Mouse (Mus musculus) lung, postnatal 10 days (tissue): Measurements from ENCODE around the gene Ccdc34.

Experiments
- DNase-seq: peaks from one replicate; pipeline ENCODE4 v3.0.0; 2021

Ccdc34 gene

DNA sequence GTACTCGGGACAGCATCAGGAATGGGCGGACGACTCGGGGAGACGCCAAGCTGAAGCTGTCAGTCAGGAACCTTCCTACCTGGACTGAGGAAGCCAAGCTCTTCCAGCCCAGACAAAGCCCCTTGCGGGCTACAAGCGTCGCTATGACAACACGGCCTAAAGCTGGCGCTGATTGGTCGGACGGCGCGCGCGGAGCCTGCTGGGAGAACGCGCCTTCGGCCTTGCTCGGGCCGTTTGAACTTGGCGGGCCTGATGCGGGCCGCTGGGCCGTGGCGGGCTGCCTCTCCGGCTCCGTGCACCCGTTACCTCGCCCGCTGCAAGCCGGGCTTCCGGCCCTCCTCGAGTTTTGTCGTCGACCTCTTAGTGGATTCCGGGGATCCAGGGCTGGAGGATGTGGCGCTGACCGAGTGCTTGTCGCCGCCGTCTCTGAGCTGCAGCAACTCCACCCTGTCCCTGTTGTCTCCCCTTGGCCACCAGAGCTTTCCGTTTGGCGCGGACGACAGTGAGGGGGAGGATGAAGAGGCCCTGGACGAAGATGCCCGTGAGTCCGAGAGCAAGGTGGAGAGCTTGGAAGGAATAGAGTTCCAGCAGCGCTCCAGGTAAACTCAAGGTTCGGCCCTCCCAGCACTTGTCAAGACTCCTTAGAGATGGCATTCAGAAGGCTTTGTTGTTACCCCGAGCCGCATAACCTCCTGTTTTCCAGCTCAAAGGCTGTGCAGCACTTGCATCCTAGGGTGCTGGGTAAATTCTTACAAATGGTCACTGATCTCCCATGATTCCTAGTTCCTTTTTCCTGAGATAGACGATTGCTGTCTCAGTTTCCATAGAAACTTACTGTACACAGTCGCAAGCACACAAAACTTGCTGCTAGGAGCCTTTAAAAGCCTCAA, at the start of gene Ccdc34:
Gene Ccdc34, plus strand, starts transcription at position 202 of the 890 bp plus-strand sequence.
- DNase-seq = peak; percentile 94

DNA sequence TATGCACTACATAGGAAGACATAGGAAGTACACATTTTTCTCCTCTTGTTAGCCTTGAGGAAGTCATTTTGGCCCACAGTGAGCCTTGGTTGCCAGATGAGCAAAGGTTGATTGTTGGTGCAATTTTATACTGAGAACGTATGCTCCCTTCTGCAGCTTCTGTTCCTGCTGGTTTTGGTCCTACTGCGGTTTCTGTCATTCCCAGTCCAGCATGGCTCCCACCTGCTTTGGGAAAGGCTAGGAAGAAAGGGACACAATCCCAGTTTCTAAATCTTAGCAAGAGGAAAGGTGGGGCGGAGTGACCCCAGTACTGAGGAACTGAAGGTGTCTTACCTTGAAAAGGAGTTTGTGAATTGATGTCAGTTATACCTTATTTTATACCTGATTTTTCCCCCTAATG, 48.2 kb upstream of the Ccdc34 start:
- no peak for DNase-seq

DNA sequence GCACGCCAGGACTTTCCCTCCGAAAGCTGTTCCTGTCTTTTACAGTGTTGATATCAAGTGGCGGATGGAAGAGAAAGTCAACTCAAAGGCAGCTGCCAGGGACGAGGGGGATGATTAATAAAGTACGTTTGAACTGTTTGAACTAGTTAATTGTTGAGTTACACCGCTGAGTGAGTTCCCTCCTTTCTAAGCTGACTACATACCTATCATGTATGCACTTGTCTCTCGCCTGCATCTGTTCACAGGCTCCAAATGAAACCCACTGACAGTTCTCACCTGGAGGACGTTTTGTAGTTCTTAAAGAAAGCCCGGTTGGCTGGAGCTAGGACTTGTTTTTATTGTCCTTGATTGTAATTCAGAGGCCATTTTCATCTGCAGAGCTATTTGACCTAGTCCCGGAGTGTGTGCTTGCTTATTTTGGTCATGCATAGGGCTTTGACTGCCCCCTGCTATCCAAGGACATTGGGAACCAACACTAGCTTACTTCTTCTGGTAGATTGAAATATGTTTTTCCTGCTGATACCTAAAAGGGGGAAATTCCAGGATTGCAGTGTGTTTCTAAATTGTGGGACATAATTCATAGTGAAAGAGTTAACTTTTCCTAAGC, 47.6 kb upstream of the Ccdc34 start:
- DNase-seq = no peak

DNA sequence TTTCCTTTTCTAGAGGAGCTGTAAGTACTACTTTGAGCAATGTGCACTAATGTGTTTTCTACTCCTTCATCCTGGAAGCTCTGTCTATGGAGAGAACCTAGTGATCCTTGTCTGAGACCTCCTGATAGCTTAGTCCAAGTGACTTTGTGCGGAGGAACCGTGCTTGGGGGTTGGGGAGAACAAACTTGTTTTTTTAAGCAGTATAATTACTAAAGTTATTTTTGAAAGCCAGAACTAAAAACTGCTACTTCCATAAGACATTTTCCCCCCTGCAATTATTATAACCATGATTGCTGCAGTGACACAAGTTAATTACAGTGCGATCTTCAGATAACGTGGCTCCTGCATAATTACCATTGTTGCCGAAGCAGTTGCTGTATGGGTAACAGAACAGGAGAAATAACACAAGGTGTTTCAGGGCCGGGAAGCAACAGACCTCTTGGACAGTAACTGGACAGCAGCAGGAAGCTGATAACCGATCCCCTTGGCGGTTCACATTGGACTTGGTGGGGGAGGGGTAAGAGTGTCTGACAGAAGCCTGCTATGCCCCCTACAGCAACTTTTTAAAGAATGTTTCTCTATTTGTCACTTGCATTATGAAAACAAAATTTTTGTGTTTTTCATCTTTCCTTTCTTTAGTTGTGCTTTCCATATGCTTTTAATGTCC, 46.7 kb upstream of the Ccdc34 start:
- no peak for DNase-seq

DNA sequence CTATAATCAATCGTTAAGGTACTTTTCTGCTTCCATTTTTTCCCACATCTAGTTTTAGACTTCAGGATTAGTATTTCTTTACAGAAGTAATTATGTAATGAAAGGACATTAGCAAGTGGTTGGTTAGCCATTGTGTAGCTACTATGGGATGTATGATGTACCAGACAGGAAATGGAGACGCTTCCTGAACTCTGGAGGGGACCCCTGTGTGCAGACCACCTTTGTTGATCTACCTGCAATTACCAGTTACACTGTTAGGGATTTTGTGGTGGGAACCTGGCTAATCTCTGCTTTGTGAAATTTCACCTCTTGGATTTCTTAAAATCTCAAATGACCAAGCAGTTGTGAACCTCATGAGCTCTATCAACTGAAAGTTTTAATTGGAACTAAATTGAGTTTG, 45.3 kb upstream of the Ccdc34 start:
- no peak for DNase-seq

DNA sequence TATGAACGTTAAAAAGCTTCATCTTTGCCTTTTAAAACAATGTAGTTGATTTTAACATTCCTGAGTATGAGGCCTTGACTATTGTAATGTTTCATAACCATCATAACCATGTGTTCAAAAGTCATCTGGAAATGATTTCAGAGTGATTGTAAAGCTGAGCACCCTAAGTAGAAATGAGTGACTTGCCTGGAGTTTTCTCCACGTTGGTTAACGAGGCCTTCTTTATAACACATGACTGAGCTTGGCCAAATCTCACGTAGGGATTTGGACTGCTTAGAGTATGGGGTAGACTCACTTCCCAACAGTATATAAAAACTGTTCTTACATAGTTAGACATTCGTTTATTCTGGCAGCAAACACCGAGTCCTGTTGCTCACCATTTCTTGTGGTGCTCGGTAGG, 44.7 kb upstream of the Ccdc34 start:
- no peak for DNase-seq

DNA sequence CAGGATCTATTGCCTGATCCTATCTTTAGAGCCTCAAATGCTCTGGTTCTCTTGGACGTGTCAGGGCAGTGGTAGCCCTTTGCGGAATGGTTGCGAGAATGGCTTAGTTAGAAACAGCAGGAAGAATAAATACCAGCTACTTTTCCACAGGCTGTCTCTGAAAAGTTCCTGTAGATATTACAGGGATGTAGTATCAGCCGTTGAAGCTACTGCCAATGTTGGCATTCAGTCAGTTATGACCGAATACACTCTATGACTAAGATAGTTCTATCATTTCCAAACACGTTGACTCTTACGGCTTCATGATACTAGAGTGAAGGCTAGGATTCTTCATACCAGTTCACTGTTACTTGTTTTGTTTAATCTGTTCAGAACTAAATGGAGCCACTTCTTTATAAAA, 42.8 kb upstream of the Ccdc34 start:
- DNase-seq = no peak

DNA sequence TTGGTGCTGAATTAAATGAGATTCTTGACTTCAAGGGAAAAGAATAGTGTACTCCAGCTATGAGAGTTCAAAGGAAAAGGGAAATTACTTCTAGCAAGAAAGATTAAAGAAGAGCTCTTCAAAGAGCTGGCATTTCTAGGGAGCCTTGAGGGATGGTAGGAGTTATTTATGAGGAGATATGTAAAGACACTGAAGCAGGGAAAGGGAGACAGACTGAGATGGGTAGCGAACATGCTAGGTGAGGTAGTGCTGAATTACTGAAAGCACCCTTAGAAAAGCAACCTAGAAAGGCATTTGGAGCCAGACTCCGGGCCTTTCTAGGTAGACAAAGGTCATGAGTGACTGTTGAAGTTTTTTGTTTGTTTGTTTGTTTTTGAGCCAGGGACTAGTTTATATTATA, 41.4 kb upstream of the Ccdc34 start:
- no peak for DNase-seq

DNA sequence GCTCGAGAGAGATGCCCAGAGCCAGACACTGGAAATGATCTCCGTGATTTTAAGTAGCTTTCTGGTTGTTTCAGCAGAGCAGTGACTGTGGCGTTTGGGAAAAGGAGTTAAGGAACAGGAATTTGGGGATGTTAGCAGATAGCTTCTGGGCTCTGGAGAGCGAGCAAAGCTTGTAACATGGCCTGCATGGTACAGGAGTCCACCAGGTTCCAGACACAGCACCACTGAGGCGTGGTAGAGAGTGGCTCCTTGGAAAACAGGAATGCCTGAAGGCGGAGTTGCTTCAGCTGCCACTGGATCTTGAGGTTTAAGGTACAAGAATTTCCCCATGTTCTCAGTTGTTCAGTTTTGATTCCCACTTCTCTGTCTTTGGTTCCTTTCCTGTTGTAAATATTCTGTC, 40.3 kb upstream of the Ccdc34 start:
- no peak for DNase-seq

DNA sequence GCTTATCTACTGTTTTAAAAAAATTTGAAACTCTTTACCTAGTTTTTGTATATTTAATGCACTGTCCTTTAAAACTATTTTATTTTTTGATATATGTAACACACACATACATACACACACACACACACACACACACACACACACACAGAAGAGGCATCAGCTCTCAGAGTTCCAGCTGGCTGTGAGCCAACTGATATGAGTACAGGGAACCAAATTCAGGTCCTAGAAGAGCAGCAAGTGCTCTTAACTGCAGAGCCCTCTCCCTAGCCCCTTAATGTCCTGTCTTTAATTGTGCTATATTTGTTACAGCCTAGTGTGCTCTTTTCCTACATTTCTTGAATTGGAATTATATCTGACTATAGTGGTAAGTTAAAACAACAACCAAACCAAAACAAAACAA, 38.4 kb upstream of the Ccdc34 start:
- DNase-seq = no peak

DNA sequence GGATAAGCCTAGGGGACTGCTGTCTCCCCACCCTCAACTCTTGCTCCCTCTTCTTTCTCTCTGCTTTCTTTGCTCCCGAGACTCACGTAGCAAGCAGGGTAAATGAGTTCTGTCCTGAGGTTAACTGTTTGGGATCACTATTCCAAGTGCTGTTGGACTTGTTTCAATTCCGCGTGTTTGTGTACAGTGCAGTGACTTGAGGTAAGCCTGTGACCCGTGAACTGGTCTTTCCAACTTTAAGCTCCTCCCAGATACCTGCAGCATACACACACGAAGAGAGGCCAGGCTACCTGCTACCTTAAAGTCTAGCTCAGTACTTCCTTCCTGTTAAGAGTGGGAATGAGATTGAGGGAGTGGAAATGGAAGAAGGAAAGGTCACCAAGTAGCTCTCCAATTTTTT, 34.2 kb upstream of the Ccdc34 start:
- no peak for DNase-seq

DNA sequence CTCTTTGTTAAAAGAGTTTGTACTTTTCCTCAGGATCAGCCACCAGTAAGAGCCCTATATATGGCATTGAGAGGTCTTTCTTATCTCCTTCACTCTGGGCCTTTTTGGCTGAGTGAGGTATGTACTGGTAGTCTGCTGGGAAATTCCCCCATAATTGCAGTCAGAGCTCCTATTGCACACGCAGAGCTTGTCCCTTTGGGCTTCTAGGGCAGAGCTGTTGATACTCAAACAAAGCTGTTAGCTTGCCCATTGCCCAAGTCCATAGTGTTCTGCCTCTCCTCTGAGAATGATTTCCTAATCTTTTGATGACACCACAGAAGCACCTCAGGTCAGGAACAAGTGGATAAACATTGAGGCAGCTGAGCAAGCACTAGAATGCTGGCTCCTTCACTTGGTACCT, 32.7 kb upstream of the Ccdc34 start:
- no peak for DNase-seq

DNA sequence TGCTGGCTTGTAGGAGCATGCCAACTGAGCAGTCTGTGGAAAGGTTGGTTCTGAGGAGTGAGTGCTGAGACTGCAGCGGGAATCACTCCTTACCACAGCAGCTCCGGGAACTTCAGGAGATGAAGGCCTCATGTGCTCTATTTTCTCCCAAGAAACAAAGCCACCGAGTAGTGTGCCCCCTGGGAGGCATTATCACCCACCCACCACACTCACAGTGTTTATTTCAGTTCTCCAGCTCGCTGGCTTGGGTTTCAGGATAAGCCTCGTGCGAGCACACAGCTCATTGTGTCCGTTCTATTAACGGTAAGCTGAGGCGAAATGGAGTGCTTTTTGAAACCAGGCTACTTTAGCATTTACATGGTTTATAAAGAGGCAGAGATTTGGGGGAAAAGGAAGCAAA, 32.1 kb upstream of the Ccdc34 start:
- DNase-seq = no peak

DNA sequence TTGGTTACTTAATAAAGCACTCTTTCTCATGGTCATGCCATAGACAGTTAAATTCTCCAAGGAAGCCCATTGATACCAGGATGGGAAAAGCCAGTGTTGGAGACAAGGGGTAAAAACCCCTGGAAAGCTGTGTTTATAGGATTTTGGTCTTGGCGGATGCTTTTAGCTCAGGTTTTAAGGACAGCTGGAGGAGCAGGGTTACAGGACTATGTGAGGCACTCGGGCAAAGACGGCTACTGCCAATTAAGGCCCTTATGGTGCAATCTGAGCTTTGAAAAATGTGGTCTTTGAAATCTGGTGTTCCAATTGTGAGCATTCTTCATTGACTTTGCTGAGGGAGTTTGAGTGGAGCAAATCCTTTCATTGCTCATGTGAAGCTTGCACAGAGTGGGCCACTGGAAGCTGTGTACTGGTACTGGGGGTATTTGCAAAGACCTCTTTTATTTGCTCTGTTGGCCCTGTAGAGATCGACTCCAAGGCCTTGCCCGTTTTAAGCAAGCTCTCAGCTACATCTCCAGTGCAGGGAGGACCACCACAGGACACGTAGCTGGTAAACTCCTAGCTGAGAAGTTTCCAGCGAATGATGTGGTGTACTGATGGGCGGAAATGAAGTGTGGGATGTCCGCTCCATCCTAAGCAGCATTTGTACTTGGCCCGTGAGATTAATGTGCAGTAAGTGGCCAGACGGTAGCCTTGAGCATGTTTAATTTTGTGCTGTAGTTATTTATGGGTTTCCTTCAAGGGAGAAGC, 31.4 kb upstream of the Ccdc34 start:
- DNase-seq = no peak

DNA sequence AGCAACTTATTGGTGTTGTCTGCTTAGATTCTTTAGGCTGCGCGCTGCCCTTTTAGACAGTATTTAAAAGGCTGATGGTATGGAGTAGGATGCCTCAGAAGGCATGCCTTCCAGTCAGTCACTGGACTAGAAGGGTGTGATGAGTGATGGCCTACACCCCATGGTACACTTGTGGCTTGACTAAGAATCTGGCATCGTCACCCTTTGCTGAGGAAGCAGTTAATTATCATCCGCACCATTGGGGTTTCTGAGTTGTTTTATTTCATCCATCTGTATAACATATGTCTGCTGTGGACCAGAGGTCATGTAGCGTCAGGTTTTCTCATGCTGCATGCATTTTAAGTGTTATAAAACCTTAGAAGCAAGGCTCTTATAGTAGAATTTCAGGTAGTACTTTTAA, 29.7 kb upstream of the Ccdc34 start:
- DNase-seq = no peak

DNA sequence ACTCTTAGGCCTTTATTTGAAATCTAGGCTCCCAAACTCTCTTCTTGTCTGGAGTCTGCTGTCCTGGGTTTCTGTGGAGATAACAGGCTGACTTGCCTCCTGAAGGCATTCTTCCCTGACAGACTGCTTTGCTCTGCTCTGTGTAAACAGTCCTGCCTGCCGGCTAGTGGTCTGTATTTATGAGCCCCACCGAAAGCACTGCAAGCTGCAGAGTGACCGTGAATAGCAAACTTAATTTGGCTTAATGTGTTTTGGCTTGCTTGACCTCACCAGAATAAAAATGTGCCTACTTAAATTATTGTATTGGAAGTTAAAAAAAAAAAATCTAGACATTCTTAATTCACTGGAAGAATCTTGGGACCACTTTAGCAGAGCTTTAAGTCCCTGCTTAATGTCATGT, 28.4 kb upstream of the Ccdc34 start:
- DNase-seq = no peak

DNA sequence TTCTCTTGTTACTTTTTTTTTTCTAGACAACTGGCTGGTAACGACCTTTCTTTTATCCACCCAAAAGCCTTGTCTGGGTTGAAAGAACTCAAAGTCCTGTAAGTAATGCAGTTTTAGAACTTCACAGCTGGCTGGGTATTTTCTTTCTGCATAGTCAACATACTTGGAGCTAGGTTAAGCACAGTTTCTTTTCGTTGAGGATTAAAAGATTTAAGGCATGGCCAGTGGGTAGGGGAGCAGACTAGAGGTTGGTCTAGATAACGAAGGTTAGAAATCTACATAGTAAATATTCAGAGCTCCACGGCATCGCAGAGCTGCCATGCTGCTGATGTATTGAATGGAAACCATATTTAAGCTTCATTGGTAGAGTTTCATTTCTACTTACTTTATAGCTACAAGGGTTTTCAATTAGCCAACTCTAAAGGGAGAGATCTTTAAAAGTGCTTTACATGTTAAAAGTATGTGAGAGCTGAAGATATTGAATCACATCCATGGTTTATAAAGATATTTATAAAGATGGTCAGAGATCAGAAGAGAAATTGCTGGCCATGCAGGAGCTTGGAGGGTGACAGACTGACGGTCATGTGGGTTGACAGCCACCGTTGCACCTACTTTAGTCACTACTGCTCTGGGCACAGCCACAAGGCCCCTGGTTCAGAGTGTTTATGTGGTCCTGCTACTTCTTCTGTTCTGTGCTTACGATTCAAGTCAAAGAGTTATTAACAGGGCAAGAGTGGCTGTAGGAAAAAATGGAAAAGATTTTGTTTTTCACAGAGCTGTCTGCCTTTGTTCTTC, 27.7 kb upstream of the Ccdc34 start:
- DNase-seq = no peak

DNA sequence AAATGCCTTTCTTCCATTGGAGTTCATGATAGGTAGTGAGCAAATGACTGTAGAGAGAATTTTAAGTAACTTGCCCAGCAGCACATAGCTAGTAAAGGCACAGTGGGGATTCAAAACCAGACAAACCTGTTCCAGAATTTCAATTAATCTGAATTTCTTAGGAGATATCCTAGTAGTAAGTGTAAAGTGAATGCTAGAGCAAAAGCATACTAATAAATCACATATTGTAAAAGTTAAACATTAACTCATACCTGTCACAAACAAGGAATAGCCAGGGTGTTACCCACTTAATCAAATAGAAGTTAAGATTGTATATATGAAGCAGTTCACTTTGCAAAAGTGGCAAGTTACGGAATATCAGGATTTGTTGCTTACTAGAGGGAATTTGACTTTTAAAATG, 25.9 kb upstream of the Ccdc34 start:
- DNase-seq = no peak

DNA sequence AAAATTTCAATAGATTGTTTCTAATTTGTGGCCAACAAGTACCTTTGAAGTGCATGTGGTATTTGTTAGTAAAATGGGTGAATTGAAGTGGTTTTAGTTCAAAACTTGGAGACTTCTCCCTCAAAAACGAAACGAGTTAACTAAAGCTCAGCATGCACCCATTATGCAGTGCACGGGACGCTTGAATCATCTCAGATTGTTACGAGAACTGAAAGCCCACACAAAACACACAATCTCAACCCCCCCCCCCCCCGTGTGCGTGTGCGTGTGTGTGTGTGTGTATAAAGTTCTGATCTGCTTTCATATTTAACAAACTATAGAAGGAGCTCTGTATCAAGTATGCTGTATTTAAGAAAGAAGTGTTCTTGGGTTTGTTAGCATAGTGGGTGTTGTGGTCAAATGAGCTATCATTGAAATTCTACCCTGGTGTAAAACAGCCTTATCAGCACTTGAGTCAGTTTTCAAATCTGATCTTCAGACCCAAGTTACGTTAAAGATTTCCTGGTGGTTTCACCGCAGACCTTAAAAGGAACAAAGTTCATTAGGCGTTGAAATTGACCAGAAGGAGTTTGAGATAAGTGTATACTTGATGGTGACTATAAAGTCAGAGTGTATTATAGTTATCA, 25.1 kb upstream of the Ccdc34 start:
- DNase-seq = no peak

DNA sequence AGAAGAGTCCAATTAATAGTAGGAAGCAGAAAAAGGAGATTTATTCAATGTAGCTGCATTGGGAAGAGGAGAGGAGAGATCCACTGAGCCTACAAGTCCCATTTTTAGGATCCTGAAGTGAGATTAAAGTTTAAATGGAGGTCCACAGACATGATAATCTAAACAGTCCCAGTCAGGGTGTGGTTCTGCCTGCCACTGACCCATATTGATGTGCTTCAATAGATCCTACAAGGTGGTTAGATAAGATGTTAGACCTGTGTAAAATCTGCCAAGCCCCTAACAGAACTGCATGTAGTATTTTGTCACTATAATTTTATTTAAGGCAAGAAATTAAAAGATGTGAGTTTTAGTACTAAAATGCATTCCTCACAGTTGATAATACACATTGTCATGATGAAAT, 24.2 kb upstream of the Ccdc34 start:
- DNase-seq = no peak

DNA sequence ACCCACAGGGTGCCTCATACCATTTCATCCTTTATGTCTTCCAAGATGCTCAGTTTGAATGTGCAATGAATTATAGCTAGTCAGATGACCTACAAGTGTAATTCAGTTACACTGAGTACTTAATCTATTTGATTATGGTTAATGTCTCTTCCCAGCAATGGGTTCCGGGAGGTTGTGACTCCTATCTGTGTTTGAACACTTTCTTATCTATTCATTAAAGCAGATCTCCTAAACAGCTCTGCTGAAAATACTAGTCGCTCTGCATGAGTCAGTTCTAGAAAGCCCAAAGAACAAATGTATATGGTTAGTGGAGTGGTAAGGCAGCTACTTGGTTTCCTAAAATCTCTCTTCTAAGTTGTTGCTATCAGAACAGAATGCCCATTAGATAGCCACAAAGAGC, 22.6 kb upstream of the Ccdc34 start:
- no peak for DNase-seq

DNA sequence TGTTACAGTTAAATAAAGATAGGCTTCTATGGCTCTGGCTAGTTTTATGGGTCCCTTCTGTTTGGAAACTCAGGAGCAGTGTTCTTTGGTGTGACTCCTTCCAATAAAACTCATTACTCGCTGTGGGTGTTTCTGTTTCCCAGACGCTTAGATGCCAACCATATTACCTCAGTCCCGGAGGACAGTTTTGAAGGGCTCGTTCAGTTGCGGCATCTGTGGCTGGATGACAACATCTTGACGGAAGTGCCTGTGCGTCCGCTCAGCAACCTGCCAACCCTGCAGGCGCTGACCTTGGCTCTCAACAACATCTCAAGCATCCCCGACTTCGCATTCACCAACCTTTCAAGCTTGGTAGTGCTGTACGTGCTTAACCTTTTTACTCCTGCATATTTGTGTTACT, 21.2 kb upstream of the Ccdc34 start:
- no peak for DNase-seq
